Mouse (Mus musculus): ENCODE data around the gene Klf7. TPM values are rescaled to one million over a fixed set of nuclear protein-coding genes. Genes with fewer than 3 reads are reported as not detected.
A peak's percentile ranks its signal among the peaks of the same experiment; 100 is the strongest.

The Klf7 gene
- polyA plus RNA-seq, 1 experiment from 2014 or later = 13.9 TPM

- Histone ChIP-seq H3K9ac (replicated peaks) (no peak overlapping the region), H3K27ac (no peak overlapping the region), H3K4me1 (replicated peaks) (peaks cover 24% of the 10 kb centered on the region), H3K4me3 (replicated peaks) (no peak overlapping the region), H3K36me3 (no peaks in the 10 kb centered on the region), H3K9me3 (no peaks in the 10 kb centered on the region), H3K4me2 (no peak overlapping the region), H3K27me3 (0 out of 2 replicates have a peak, but pooled peaks cover 5% of the 10 kb centered on the region)
- 18% methylated on average over 4 of the region's 4 CpGs for WGBS
- ATAC-seq (ENCODE audit: insufficient number of reproducible peaks, insufficient read depth, low FRiP score, low TSS enrichment, low read depth) = no peak
Measured at GRCm38 (mm10) chr1:63995828-63996227, 126.3 kb downstream of the Klf7 start.

GRCm38 (mm10) chr1:63995137-63995492 is 127.0 kb downstream of the Klf7 start:
- Histone ChIP-seq H3K27me3 (0 out of 2 replicates have a peak, but pooled peaks cover 5% of the 10 kb centered on the region), H3K9ac (replicated peaks) (no peak overlapping the region), H3K9me3 (no peaks in the 10 kb centered on the region), H3K4me3 (replicated peaks) (no peak overlapping the region), H3K4me2 (no peak overlapping the region), H3K4me1 (replicated peaks) (peaks cover 24% of the 10 kb centered on the region), H3K36me3 (no peaks in the 10 kb centered on the region), H3K27ac (no peak overlapping the region)
- ATAC-seq (ENCODE audit: insufficient number of reproducible peaks, insufficient read depth, low FRiP score, low TSS enrichment, low read depth) = no peak
- WGBS = 62% methylated on average over 5 of the region's 5 CpGs

GRCm38 (mm10) chr1:63994248-63995136 is 127.6 kb downstream of the Klf7 start:
- 28% methylated on average over 19 of the region's 19 CpGs for WGBS
- no peak for ATAC-seq (ENCODE audit: insufficient number of reproducible peaks, insufficient read depth, low FRiP score, low TSS enrichment, low read depth)
- no peaks in the 10 kb centered on the region for H3K36me3 ChIP-seq
- H3K4me2 ChIP-seq = peak overlapping the region; percentile 26
- H3K27ac ChIP-seq = peak overlapping the region; percentile 50; the same call in 1 of the 2 replicates
- H3K9ac ChIP-seq (replicated peaks) = no peak overlapping the region
- no peak overlapping the region for H3K4me3 ChIP-seq (replicated peaks)
- no peaks in the 10 kb centered on the region for H3K9me3 ChIP-seq
- 0 out of 2 replicates have a peak, but pooled peaks cover 5% of the 10 kb centered on the region for H3K27me3 ChIP-seq
- peaks cover 24% of the 10 kb centered on the region for H3K4me1 ChIP-seq (replicated peaks)

GRCm38 (mm10) chr1:63992506-63992905 is 129.6 kb downstream of the Klf7 start:
- H3K4me1 ChIP-seq (replicated peaks) = peaks cover 28% of the 10 kb centered on the region
- no peaks in the 10 kb centered on the region for H3K36me3 ChIP-seq
- H3K9me3 ChIP-seq = no peaks in the 10 kb centered on the region
- H3K4me2 ChIP-seq = no peak overlapping the region
- H3K27me3 ChIP-seq = 0 out of 2 replicates have a peak, but pooled peaks cover 6% of the 10 kb centered on the region
- H3K9ac ChIP-seq (replicated peaks) = no peak overlapping the region
- no peak overlapping the region for H3K4me3 ChIP-seq (replicated peaks)
- WGBS = 74% methylated on average over 5 of the region's 5 CpGs
- H3K27ac ChIP-seq = no peak overlapping the region
- ATAC-seq (ENCODE audit: insufficient number of reproducible peaks, insufficient read depth, low FRiP score, low TSS enrichment, low read depth) = no peak

DNA sequence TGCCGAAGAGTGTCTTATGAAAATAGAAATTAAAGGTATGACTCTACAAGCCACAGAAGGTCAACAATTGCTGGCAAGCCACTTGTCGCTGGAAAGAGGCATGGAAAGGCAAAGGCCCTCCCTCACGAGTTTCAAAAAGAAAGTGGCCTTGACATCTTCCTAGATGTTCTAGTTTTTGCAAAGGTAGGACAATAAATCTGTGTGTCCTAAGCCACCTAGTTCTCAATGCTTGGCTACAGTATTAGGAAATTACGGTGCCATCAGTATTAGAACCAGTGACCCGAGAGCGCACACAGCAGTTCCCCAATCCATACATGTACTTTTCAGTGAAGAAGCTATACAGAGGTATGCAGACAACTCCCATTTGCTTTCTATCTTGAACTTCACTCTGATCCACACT is 131.7 kb downstream of the Klf7 start:
- WGBS = 92% methylated on average over 6 of the region's 6 CpGs

DNA sequence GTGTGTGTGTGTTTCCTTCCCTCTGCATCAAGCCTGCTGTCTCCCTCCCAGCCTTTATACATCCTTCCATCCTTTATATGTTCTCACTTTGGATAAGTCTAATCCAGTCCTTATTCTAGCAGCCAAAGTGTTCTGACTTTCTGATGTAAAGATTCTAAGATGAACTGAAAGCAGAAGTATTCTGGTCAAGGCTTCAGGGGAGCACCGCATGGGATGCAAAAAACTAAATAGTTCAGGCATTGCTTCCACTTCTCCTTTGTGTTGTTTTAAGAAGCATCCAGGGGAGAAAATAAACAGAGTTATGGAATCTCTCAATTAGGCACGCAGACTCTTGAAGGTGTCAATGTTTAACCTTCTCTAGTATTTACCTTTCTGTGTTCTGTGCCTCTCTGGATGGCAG is 141.3 kb downstream of the Klf7 start:
- 72% methylated on average over 2 of the region's 2 CpGs for WGBS

More for the DNA sequence above, 131.7 kb downstream of the Klf7 start:
- no peak overlapping the region for H3K27ac ChIP-seq
- H3K27me3 ChIP-seq = 0 out of 2 replicates have a peak, but pooled peaks cover 6% of the 10 kb centered on the region
- no peaks in the 10 kb centered on the region for H3K36me3 ChIP-seq
- H3K4me2 ChIP-seq = no peak overlapping the region
- no peak for ATAC-seq (ENCODE audit: insufficient number of reproducible peaks, insufficient read depth, low FRiP score, low TSS enrichment, low read depth)
- no peaks in the 10 kb centered on the region for H3K9me3 ChIP-seq
- no peak overlapping the region for H3K9ac ChIP-seq (replicated peaks)
- peaks cover 26% of the 10 kb centered on the region for H3K4me1 ChIP-seq (replicated peaks)
- no peak overlapping the region for H3K4me3 ChIP-seq (replicated peaks)

More for the DNA sequence above, 141.3 kb downstream of the Klf7 start:
- H3K4me2 ChIP-seq = no peak overlapping the region
- ATAC-seq (ENCODE audit: insufficient number of reproducible peaks, insufficient read depth, low FRiP score, low TSS enrichment, low read depth) = no peak
- H3K4me3 ChIP-seq (replicated peaks) = no peak overlapping the region
- H3K36me3 ChIP-seq = no peaks in the 10 kb centered on the region
- H3K27ac ChIP-seq = no peak overlapping the region
- no peaks in the 10 kb centered on the region for H3K27me3 ChIP-seq
- H3K9ac ChIP-seq (replicated peaks) = no peak overlapping the region
- no peaks in the 10 kb centered on the region for H3K9me3 ChIP-seq
- peaks cover 16% of the 10 kb centered on the region for H3K4me1 ChIP-seq (replicated peaks)

Small RNA genes lying within 50 kb of the gene (microRNA-seq; reads per million reads assigned to microRNA genes)
- not detected for gene Mir6899
